Comparison of ENCODE assay signal across 27 mouse cellular contexts in genomic region chr4:130719348-130719747, GRCm38 (mm10). TPM values are rescaled to one million over a fixed set of nuclear protein-coding genes. Genes with fewer than 3 reads are reported as not detected.
DNase-seq lines count a peak whose midpoint lies in the region; ATAC-seq and TF ChIP-seq lines count a peak whose summit lies in the region.
"Had no signal": no experiment of that assay in that cellular context is flagged by ENCODE, and none has a peak within 500 bp of the region (broad histone marks: within the 10 kb centered on the region; RNA-seq: fewer than 3 reads in every experiment).

No protein-coding gene starts in this region.

- H3K9ac ChIP-seq in intestine, postnatal 0 days (ENCODE audit: low read depth, low read length) = no peak overlapping the region
- no peak overlapping the region for H3K9ac ChIP-seq in intestine, embryonic 16.5 days (ENCODE audit: low read depth, low read length)
- H3K9ac ChIP-seq in kidney, embryonic 14.5 days (ENCODE audit: low read depth, low read length) = no peak overlapping the region
- no peak overlapping the region for H3K9ac ChIP-seq in liver, embryonic 15.5 days
- no peak overlapping the region for H3K9ac ChIP-seq in liver, embryonic 11.5 days (ENCODE audit: low read depth, low read length)
- H3K9ac ChIP-seq in neural tube, embryonic 15.5 days (replicated peaks) = no peak overlapping the region
- H3K9ac ChIP-seq: embryonic facial prominence, embryonic 13.5 days; limb, embryonic 15.5 days; midbrain, embryonic 13.5 days; neural tube, embryonic 13.5 days had no signal

- no peak overlapping the region for H3K4me3 ChIP-seq in intestine, postnatal 0 days (ENCODE audit: low read depth, low read length)
- H3K4me3 ChIP-seq in intestine, embryonic 16.5 days (ENCODE audit: low read length) = no peak overlapping the region
- no peak overlapping the region for H3K4me3 ChIP-seq in kidney, embryonic 14.5 days (ENCODE audit: low read length)
- no peak overlapping the region for H3K4me3 ChIP-seq in liver, embryonic 15.5 days (replicated peaks)
- no peak overlapping the region for H3K4me3 ChIP-seq in liver, embryonic 11.5 days (ENCODE audit: low read depth, low read length)
- no peak overlapping the region for H3K4me3 ChIP-seq in neural tube, embryonic 15.5 days (replicated peaks)
- H3K4me3 ChIP-seq: embryonic facial prominence, embryonic 13.5 days; forebrain, embryonic 10.5 days; limb, embryonic 10.5 days; limb, embryonic 15.5 days; midbrain, embryonic 13.5 days; neural tube, embryonic 13.5 days had no signal

- H3K27ac ChIP-seq in intestine, postnatal 0 days (ENCODE audit: low read depth, low read length) = peak overlapping the region; percentile 35; the same call in 1 of the 2 replicates
- H3K27ac ChIP-seq in intestine, embryonic 16.5 days (ENCODE audit: low read length) = no peak overlapping the region
- no peak overlapping the region; the same call in 1 of the 2 replicates for H3K27ac ChIP-seq in kidney, embryonic 14.5 days (ENCODE audit: low read depth, low read length)
- H3K27ac ChIP-seq in liver, embryonic 15.5 days (replicated peaks) = peak overlapping the region; percentile 35
- H3K27ac ChIP-seq in liver, embryonic 11.5 days (ENCODE audit: low read depth, low read length) = no peak overlapping the region
- H3K27ac ChIP-seq in neural tube, embryonic 15.5 days (replicated peaks) = no peak overlapping the region
- H3K27ac ChIP-seq: embryonic facial prominence, embryonic 13.5 days; forebrain, embryonic 10.5 days; limb, embryonic 10.5 days; limb, embryonic 15.5 days; macrophage had no signal

- H3K36me3 ChIP-seq in intestine, postnatal 0 days (ENCODE audit: control insufficient read depth, insufficient read depth) = peaks cover 19% of the 10 kb centered on the region; the same call in 1 of the 2 replicates
- 0 out of 2 replicates have a peak, but pooled peaks cover 3% of the 10 kb centered on the region for H3K36me3 ChIP-seq in intestine, embryonic 16.5 days (ENCODE audit: control insufficient read depth, insufficient read depth, low read length)
- H3K36me3 ChIP-seq in kidney, embryonic 14.5 days (ENCODE audit: control insufficient read depth, insufficient read depth, low read length) = peaks cover 44% of the 10 kb centered on the region
- peaks cover 59% of the 10 kb centered on the region for H3K36me3 ChIP-seq in liver, embryonic 15.5 days (replicated peaks)
- H3K36me3 ChIP-seq in liver, embryonic 11.5 days (ENCODE audit: control insufficient read depth, insufficient read depth, low read length) = peaks cover 15% of the 10 kb centered on the region
- H3K36me3 ChIP-seq in neural tube, embryonic 15.5 days = no peaks in the 10 kb centered on the region

- no peak for TF ChIP-seq CTCF in intestine, postnatal 0 days (IDR thresholded peaks at IDR 0.05; ENCODE audit: low read depth)

- no peak overlapping the region for H3K4me2 ChIP-seq in intestine, postnatal 0 days (replicated peaks; ENCODE audit: low read depth)
- no peak overlapping the region for H3K4me2 ChIP-seq in intestine, embryonic 16.5 days (ENCODE audit: low read depth, low read length)
- no peak overlapping the region for H3K4me2 ChIP-seq in kidney, embryonic 14.5 days (replicated peaks; ENCODE audit: low read depth, low read length)
- no peak overlapping the region for H3K4me2 ChIP-seq in liver, embryonic 15.5 days
- no peak overlapping the region for H3K4me2 ChIP-seq in liver, embryonic 11.5 days
- H3K4me2 ChIP-seq in neural tube, embryonic 15.5 days = no peak overlapping the region
- H3K4me2 ChIP-seq: embryonic facial prominence, embryonic 13.5 days; limb, embryonic 15.5 days; midbrain, embryonic 13.5 days; neural tube, embryonic 13.5 days had no signal

- peak; percentile 38 for DNase-seq in kidney, postnatal 10 days
- no peak for DNase-seq in liver, embryonic 11.5 days (ENCODE audit: low spot score)
- no peak for DNase-seq in spleen, postnatal 10 days (ENCODE audit: low spot score in 2 of 2)
- DNase-seq: adrenal gland, adult 2 months; adrenal gland, postnatal 36 days; cerebellum, adult 18-20 months; cerebellum, postnatal 10 days; heart, postnatal 14 days; layer of hippocampus, postnatal 36 days; lung, adult 2 months; lung, postnatal 10 days; thymus, postnatal 14 days had no signal

- peaks cover 18% of the 10 kb centered on the region for H3K4me1 ChIP-seq in intestine, postnatal 0 days (replicated peaks; ENCODE audit: control insufficient read depth, insufficient read depth, low read length)
- H3K4me1 ChIP-seq in intestine, embryonic 16.5 days (ENCODE audit: control insufficient read depth, insufficient read depth, low read length) = peaks cover 20% of the 10 kb centered on the region
- H3K4me1 ChIP-seq in kidney, embryonic 14.5 days (ENCODE audit: control insufficient read depth, insufficient read depth, low read length) = peaks cover 19% of the 10 kb centered on the region; the same call in 1 of the 2 replicates
- peaks cover 86% of the 10 kb centered on the region for H3K4me1 ChIP-seq in liver, embryonic 15.5 days (replicated peaks)
- H3K4me1 ChIP-seq in liver, embryonic 11.5 days (replicated peaks; ENCODE audit: control insufficient read depth, insufficient read depth, low read length) = peaks cover 70% of the 10 kb centered on the region
- peaks cover 66% of the 10 kb centered on the region for H3K4me1 ChIP-seq in neural tube, embryonic 15.5 days

- whole genome bisulfite sequencing in intestine, postnatal 0 days = 65% methylated on average over 4 of the region's 4 CpGs
- 64% methylated on average over 4 of the region's 4 CpGs for WGBS in intestine, embryonic 16.5 days
- 52% methylated on average over 4 of the region's 4 CpGs for WGBS in kidney, embryonic 14.5 days
- WGBS in liver, embryonic 15.5 days (ENCODE audit: insufficient replicate concordance) = 77% methylated on average over 4 of the region's 4 CpGs
- WGBS in liver, embryonic 11.5 days = 84% methylated on average over 4 of the region's 4 CpGs
- 45% methylated on average over 4 of the region's 4 CpGs for WGBS in neural tube, embryonic 15.5 days

- no peak for ATAC-seq in intestine, postnatal 0 days
- no peak for ATAC-seq in intestine, embryonic 16.5 days
- ATAC-seq in kidney, embryonic 14.5 days (ENCODE audit: low FRiP score, low TSS enrichment) = no peak
- no peak for ATAC-seq in liver, embryonic 15.5 days (ENCODE audit: insufficient read depth)
- no peak for ATAC-seq in liver, embryonic 11.5 days (replicated peaks; ENCODE audit: low FRiP score)
- no peak for ATAC-seq in neural tube, embryonic 15.5 days (ENCODE audit: low FRiP score)
- ATAC-seq: activated CD4-positive, CD25-positive, alpha-beta regulatory T cell, adult 4 months; forebrain, embryonic 16.5 days; hindbrain, embryonic 16.5 days; midbrain, embryonic 13.5 days had no signal

- H3K9me3 ChIP-seq in intestine, postnatal 0 days (ENCODE audit: control insufficient read depth) = no peaks in the 10 kb centered on the region
- no peaks in the 10 kb centered on the region for H3K9me3 ChIP-seq in intestine, embryonic 16.5 days (ENCODE audit: control insufficient read depth, low read length)
- H3K9me3 ChIP-seq in kidney, embryonic 14.5 days (ENCODE audit: control insufficient read depth, low read length) = no peaks in the 10 kb centered on the region
- no peaks in the 10 kb centered on the region for H3K9me3 ChIP-seq in liver, embryonic 15.5 days (replicated peaks)
- no peaks in the 10 kb centered on the region for H3K9me3 ChIP-seq in liver, embryonic 11.5 days (ENCODE audit: control insufficient read depth, low read length)
- H3K9me3 ChIP-seq in neural tube, embryonic 15.5 days (replicated peaks) = no peaks in the 10 kb centered on the region
- H3K9me3 ChIP-seq: embryonic facial prominence, embryonic 13.5 days; forebrain, embryonic 10.5 days; limb, embryonic 10.5 days; limb, embryonic 15.5 days; midbrain, embryonic 13.5 days; neural tube, embryonic 13.5 days had no signal

- no peaks in the 10 kb centered on the region for H3K27me3 ChIP-seq in intestine, postnatal 0 days (replicated peaks; ENCODE audit: control insufficient read depth, insufficient read depth, low read length)
- no peaks in the 10 kb centered on the region for H3K27me3 ChIP-seq in intestine, embryonic 16.5 days (replicated peaks; ENCODE audit: control insufficient read depth, insufficient read depth, low read length)
- no peaks in the 10 kb centered on the region for H3K27me3 ChIP-seq in kidney, embryonic 14.5 days (ENCODE audit: control insufficient read depth, insufficient read depth, low read length)
- no peaks in the 10 kb centered on the region for H3K27me3 ChIP-seq in liver, embryonic 15.5 days
- H3K27me3 ChIP-seq in liver, embryonic 11.5 days (replicated peaks; ENCODE audit: control insufficient read depth, insufficient read depth, low read length) = no peaks in the 10 kb centered on the region
- no peaks in the 10 kb centered on the region for H3K27me3 ChIP-seq in neural tube, embryonic 15.5 days (replicated peaks)
- H3K27me3 ChIP-seq: embryonic facial prominence, embryonic 13.5 days; limb, embryonic 15.5 days; midbrain, embryonic 13.5 days; neural tube, embryonic 13.5 days had no signal

RNA-seq across cellular contexts. Expression of gene Pum1, which starts 56.2 kb away (rescaled TPM):
- polyA plus RNA-seq in intestine, postnatal 0 days (2015; fragmentation: Nextera tagmentation; extraction: Ambion mirVana) = 23.9 and 25.3 TPM in 2 replicates
- polyA plus RNA-seq in intestine, embryonic 16.5 days (2015; fragmentation: Nextera tagmentation; extraction: Ambion mirVana) = 57.8 and 60.8 TPM in 2 replicates
- polyA plus RNA-seq in kidney, embryonic 14.5 days (2014; fragmentation: Nextera tagmentation; extraction: Ambion mirVana) = 83.2 and 117 TPM in 2 replicates
- polyA plus RNA-seq in liver, embryonic 15.5 days (2015; fragmentation: Nextera tagmentation; extraction: Ambion mirVana) = 31.7 and 35.7 TPM in 2 replicates
- polyA plus RNA-seq in liver, embryonic 11.5 days (2014; fragmentation: Nextera tagmentation; extraction: Ambion mirVana) = 61.4 and 65.0 TPM in 2 replicates
- polyA plus RNA-seq in neural tube, embryonic 15.5 days (2015; fragmentation: Nextera tagmentation; extraction: Ambion mirVana) = 75.8 and 79.3 TPM in 2 replicates

Comparison
In these comparisons a context has a peak if more than half of its experiments do, and no peak if none do; other contexts are left out.
1. H3K27ac ChIP-seq: peak in intestine, postnatal 0 days (single experiment) and liver, embryonic 15.5 days (single experiment); none in intestine, embryonic 16.5 days (single experiment), kidney, embryonic 14.5 days (single experiment), liver, embryonic 11.5 days (single experiment) and neural tube, embryonic 15.5 days (single experiment).